Mouse (Mus musculus) ES-Bruce4 (cell line): ENCODE data around the gene Ampd3.

Experiments used
- CTCF ChIP-seq: IDR thresholded peaks from one replicate; pipeline ENCODE4 v1.8.1; 2011; ENCODE audit warnings: low read depth, low read length
- EP300 ChIP-seq: IDR thresholded peaks from 2 replicates; pipeline ENCODE4 v1.6.1; 2011; ENCODE audit warnings: low read depth, low read length; ENCODE audit not compliant: insufficient read depth
- POLR2A ChIP-seq: IDR thresholded peaks from one replicate; pipeline ENCODE4 v1.8.1; 2011; ENCODE audit warnings: low read length; ENCODE audit not compliant: insufficient read depth

DNA sequence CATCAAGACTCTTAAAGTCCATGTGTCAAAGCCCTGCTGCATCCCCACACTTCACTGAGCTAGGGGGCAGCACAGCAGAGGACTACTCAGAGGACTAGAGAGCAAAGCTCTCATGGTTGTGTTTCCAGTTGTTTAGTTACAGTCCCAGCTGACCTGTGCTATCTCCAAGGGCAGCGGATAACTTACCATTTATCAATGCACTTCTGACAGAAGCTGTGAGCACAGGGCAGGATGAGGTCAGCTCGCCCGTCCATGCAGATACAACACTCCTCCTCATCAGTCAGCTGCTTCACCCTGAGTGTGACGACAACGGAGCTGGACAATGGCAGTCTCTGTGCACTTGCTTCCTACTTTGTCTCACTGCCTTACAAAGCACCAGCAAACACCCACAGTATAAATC lies 53.1 kb downstream of the Ampd3 start:
- TF ChIP-seq CTCF (peak; percentile 19), POLR2A (no peak), EP300 (no peak)
